Mouse (Mus musculus): ENCODE measurements around the gene Disc1. TPM values are rescaled to one million over a fixed set of nuclear protein-coding genes. Genes with fewer than 3 reads are reported as not detected.

Disc1 gene
- polyA plus RNA-seq, 1 experiment from 2014 or later: 0.30 TPM

- no peak for DNase-seq (ENCODE audit: low spot score)
- 77% methylated on average over 4 of the region's 4 CpGs for WGBS
- Histone ChIP-seq H3K4me3 (ENCODE audit: low read depth, low read length) (no peak overlapping the region), H3K9ac (ENCODE audit: low read length) (no peak overlapping the region), H3K27me3 (replicated peaks; ENCODE audit: control insufficient read depth, insufficient read depth, low read length) (no peaks in the 10 kb centered on the region), H3K4me2 (ENCODE audit: low read length) (no peak overlapping the region), H3K36me3 (ENCODE audit: control insufficient read depth, insufficient read depth, low read length) (no peaks in the 10 kb centered on the region), H3K27ac (ENCODE audit: low read depth, low read length) (no peak overlapping the region), H3K9me3 (replicated peaks; ENCODE audit: control insufficient read depth, low read length) (no peaks in the 10 kb centered on the region), H3K4me1 (ENCODE audit: control insufficient read depth, insufficient read depth, low read length) (peaks cover 1% of the 10 kb centered on the region; the same call in 1 of the 2 replicates)
- ATAC-seq: no peak
Measured at GRCm38 (mm10) chr8:125174851-125175250, 120.9 kb downstream of the Disc1 start.

GRCm38 (mm10) chr8:125175661-125176060 is 121.7 kb downstream of the Disc1 start:
- DNase-seq (ENCODE audit: low spot score) (no peak), ATAC-seq (no peak)
- Histone ChIP-seq H3K36me3 (ENCODE audit: control insufficient read depth, insufficient read depth, low read length) (no peaks in the 10 kb centered on the region), H3K27me3 (replicated peaks; ENCODE audit: control insufficient read depth, insufficient read depth, low read length) (no peaks in the 10 kb centered on the region), H3K27ac (ENCODE audit: low read depth, low read length) (no peak overlapping the region), H3K9me3 (replicated peaks; ENCODE audit: control insufficient read depth, low read length) (no peaks in the 10 kb centered on the region), H3K4me3 (ENCODE audit: low read depth, low read length) (no peak overlapping the region), H3K4me1 (ENCODE audit: control insufficient read depth, insufficient read depth, low read length) (no peaks in the 10 kb centered on the region), H3K9ac (ENCODE audit: low read length) (no peak overlapping the region), H3K4me2 (ENCODE audit: low read length) (no peak overlapping the region)
- 93% methylated on average over 4 of the region's 4 CpGs for WGBS

DNA sequence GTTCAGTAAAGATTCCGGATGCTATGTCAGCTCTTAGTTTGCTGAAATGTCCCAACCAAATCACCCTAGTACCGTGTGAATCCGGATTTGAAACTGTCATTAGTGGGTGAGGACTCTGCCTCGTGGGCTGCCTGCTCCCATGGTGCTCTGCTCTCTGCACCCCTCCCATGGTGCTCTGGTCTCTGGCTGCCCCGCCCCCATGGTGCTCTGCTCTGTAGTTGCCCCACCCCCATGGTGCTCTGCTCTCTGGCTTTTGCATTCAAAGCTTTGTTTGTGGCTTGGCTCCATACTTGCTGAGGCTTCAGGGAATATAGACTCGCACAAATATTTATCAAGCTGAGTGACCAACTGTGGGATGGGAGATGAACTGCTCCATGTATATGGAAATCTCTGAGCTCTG is 123.1 kb downstream of the Disc1 start:
- WGBS: 81% methylated on average over 6 of the region's 6 CpGs
- H3K9me3 ChIP-seq (replicated peaks; ENCODE audit: control insufficient read depth, low read length): no peaks in the 10 kb centered on the region
- H3K4me1 ChIP-seq (ENCODE audit: control insufficient read depth, insufficient read depth, low read length): no peaks in the 10 kb centered on the region
- H3K9ac ChIP-seq (ENCODE audit: low read length): no peak overlapping the region
- H3K36me3 ChIP-seq (ENCODE audit: control insufficient read depth, insufficient read depth, low read length): no peaks in the 10 kb centered on the region
- H3K27ac ChIP-seq (ENCODE audit: low read depth, low read length): no peak overlapping the region
- H3K4me2 ChIP-seq (ENCODE audit: low read length): no peak overlapping the region
- no peak overlapping the region for H3K4me3 ChIP-seq (ENCODE audit: low read depth, low read length)
- ATAC-seq (no peak), DNase-seq (ENCODE audit: low spot score) (no peak)
- H3K27me3 ChIP-seq (replicated peaks; ENCODE audit: control insufficient read depth, insufficient read depth, low read length): no peaks in the 10 kb centered on the region

- DNase-seq (ENCODE audit: low spot score) (no peak), ATAC-seq (no peak)
- Histone ChIP-seq H3K9me3 (replicated peaks; ENCODE audit: control insufficient read depth, low read length) (no peaks in the 10 kb centered on the region), H3K27ac (ENCODE audit: low read depth, low read length) (no peak overlapping the region), H3K27me3 (replicated peaks; ENCODE audit: control insufficient read depth, insufficient read depth, low read length) (no peaks in the 10 kb centered on the region), H3K9ac (ENCODE audit: low read length) (no peak overlapping the region), H3K36me3 (ENCODE audit: control insufficient read depth, insufficient read depth, low read length) (no peaks in the 10 kb centered on the region), H3K4me2 (ENCODE audit: low read length) (no peak overlapping the region), H3K4me1 (ENCODE audit: control insufficient read depth, insufficient read depth, low read length) (no peaks in the 10 kb centered on the region), H3K4me3 (ENCODE audit: low read depth, low read length) (no peak overlapping the region)
- 75% methylated on average over 8 of the region's 8 CpGs for WGBS
Measured at GRCm38 (mm10) chr8:125177958-125178357, 124.0 kb downstream of the Disc1 start.

GRCm38 (mm10) chr8:125183548-125184451 is 129.8 kb downstream of the Disc1 start:
- Histone ChIP-seq H3K36me3 (ENCODE audit: control insufficient read depth, insufficient read depth, low read length) (no peaks in the 10 kb centered on the region), H3K9me3 (replicated peaks; ENCODE audit: control insufficient read depth, low read length) (no peaks in the 10 kb centered on the region), H3K4me1 (ENCODE audit: control insufficient read depth, insufficient read depth, low read length) (peaks cover 13% of the 10 kb centered on the region), H3K27me3 (replicated peaks; ENCODE audit: control insufficient read depth, insufficient read depth, low read length) (no peaks in the 10 kb centered on the region), H3K27ac (ENCODE audit: low read depth, low read length) (no peak overlapping the region), H3K4me3 (ENCODE audit: low read depth, low read length) (no peak overlapping the region), H3K4me2 (ENCODE audit: low read length) (peak overlapping the region; percentile 19; the same call in 1 of the 2 replicates), H3K9ac (ENCODE audit: low read length) (0 out of 2 replicates have a peak overlapping the region, but pooled peaks have one; percentile 35)
- WGBS: 20% methylated on average over 17 of the region's 17 CpGs
- ATAC-seq: peak; percentile 92
- DNase-seq (ENCODE audit: low spot score): peak; percentile 92

DNA sequence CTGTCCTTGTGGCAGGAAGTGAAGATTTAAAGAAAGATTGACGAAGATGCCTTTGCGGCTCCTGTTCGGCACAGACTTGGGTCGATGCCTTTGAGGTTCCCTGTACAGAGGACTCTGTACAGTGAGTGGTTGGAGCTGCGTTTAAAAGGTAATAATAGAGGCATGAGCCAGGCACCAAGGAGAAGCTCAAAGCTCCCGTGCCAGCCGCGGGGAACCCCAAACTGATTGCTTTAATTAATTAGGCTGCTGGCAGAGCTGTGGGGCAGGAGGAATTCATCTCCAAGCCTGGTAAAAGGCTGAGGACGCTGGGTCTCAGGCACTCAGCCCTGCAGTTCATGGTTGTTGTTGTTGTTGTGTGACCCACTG is 130.4 kb downstream of the Disc1 start:
- Histone ChIP-seq H3K27me3 (replicated peaks; ENCODE audit: control insufficient read depth, insufficient read depth, low read length) (no peaks in the 10 kb centered on the region), H3K9me3 (replicated peaks; ENCODE audit: control insufficient read depth, low read length) (no peaks in the 10 kb centered on the region), H3K9ac (ENCODE audit: low read length) (no peak overlapping the region), H3K4me1 (ENCODE audit: control insufficient read depth, insufficient read depth, low read length) (peaks cover 13% of the 10 kb centered on the region), H3K4me2 (ENCODE audit: low read length) (peak overlapping the region; percentile 19; the same call in 1 of the 2 replicates), H3K4me3 (ENCODE audit: low read depth, low read length) (no peak overlapping the region), H3K27ac (ENCODE audit: low read depth, low read length) (no peak overlapping the region), H3K36me3 (ENCODE audit: control insufficient read depth, insufficient read depth, low read length) (no peaks in the 10 kb centered on the region)
- DNase-seq (ENCODE audit: low spot score) (peak; percentile 52), ATAC-seq (peak; percentile 61)
- 29% methylated on average over 9 of the region's 9 CpGs for WGBS

- Histone ChIP-seq H3K27me3 (replicated peaks; ENCODE audit: control insufficient read depth, insufficient read depth, low read length) (no peaks in the 10 kb centered on the region), H3K4me1 (ENCODE audit: control insufficient read depth, insufficient read depth, low read length) (peaks cover 13% of the 10 kb centered on the region), H3K27ac (ENCODE audit: low read depth, low read length) (no peak overlapping the region), H3K9ac (ENCODE audit: low read length) (no peak overlapping the region), H3K4me3 (ENCODE audit: low read depth, low read length) (no peak overlapping the region), H3K9me3 (replicated peaks; ENCODE audit: control insufficient read depth, low read length) (no peaks in the 10 kb centered on the region), H3K36me3 (ENCODE audit: control insufficient read depth, insufficient read depth, low read length) (no peaks in the 10 kb centered on the region), H3K4me2 (ENCODE audit: low read length) (no peak overlapping the region)
- DNase-seq (ENCODE audit: low spot score) (peak; percentile 22), ATAC-seq (peak; percentile 19; the same call in 1 of the 2 replicates)
- WGBS: 63% methylated on average over 1 of the region's 1 CpGs
Measured at GRCm38 (mm10) chr8:125184881-125185280, 130.9 kb downstream of the Disc1 start.

DNA sequence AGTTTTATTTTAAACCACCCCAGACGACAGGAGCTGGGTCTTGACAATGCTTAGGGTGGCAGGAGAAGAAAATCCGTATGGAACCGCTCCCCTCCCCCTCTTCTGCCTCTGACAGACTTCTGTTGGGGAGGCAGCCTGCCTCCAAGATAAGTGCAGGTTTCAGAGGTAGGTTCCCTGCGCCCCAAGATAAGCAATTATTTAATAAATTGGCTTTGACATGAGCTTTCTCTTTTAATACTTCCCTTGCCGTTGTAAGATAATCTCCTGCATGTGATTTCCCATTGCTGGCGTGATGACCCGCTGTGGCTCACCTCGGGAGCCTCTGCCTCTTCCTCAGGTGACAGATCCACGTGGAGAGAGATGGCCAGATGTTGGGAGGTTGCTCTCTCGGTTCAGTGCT is 133.0 kb downstream of the Disc1 start:
- Histone ChIP-seq H3K9me3 (replicated peaks; ENCODE audit: control insufficient read depth, low read length) (no peaks in the 10 kb centered on the region), H3K4me3 (ENCODE audit: low read depth, low read length) (no peak overlapping the region), H3K4me1 (ENCODE audit: control insufficient read depth, insufficient read depth, low read length) (peaks cover 13% of the 10 kb centered on the region), H3K36me3 (ENCODE audit: control insufficient read depth, insufficient read depth, low read length) (no peaks in the 10 kb centered on the region), H3K9ac (ENCODE audit: low read length) (no peak overlapping the region; the same call in 1 of the 2 replicates), H3K4me2 (ENCODE audit: low read length) (no peak overlapping the region), H3K27ac (ENCODE audit: low read depth, low read length) (no peak overlapping the region), H3K27me3 (replicated peaks; ENCODE audit: control insufficient read depth, insufficient read depth, low read length) (no peaks in the 10 kb centered on the region)
- no peak for ATAC-seq
- 32% methylated on average over 10 of the region's 10 CpGs for WGBS
- peak; percentile 30 for DNase-seq (ENCODE audit: low spot score)

DNA sequence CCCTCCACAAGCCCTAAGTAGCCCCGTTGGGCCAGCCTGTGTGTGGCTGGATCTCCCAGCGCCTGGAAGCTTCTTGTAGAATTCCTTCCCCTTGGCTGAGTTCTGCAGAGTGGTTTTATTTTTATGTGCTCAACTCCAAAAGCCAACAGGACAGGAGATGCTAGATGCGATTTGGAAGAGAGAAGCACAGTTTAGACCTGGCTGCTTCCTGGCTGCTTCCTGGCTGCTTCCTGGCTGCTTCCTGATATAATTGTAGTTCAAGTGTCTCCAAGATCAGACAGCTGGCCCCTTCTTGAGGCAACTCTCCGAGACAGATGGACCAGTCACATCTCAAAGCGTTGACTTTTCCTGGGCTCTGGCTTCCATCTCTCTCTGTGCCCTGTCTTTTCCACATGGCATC is 139.7 kb downstream of the Disc1 start:
- no peaks in the 10 kb centered on the region for H3K9me3 ChIP-seq (replicated peaks; ENCODE audit: control insufficient read depth, low read length)
- H3K4me1 ChIP-seq (ENCODE audit: control insufficient read depth, insufficient read depth, low read length): no peaks in the 10 kb centered on the region; the same call in 1 of the 2 replicates
- DNase-seq (ENCODE audit: low spot score) (no peak), ATAC-seq (no peak)
- H3K4me2 ChIP-seq (ENCODE audit: low read length): no peak overlapping the region
- H3K27ac ChIP-seq (ENCODE audit: low read depth, low read length): no peak overlapping the region
- WGBS: 81% methylated on average over 5 of the region's 5 CpGs
- no peaks in the 10 kb centered on the region for H3K36me3 ChIP-seq (ENCODE audit: control insufficient read depth, insufficient read depth, low read length)
- H3K4me3 ChIP-seq (ENCODE audit: low read depth, low read length): no peak overlapping the region
- H3K27me3 ChIP-seq (replicated peaks; ENCODE audit: control insufficient read depth, insufficient read depth, low read length): no peaks in the 10 kb centered on the region
- H3K9ac ChIP-seq (ENCODE audit: low read length): no peak overlapping the region
